Mouse (Mus musculus) lung, postnatal 36 days (tissue): Measurements from ENCODE around the gene Dab1.

Source experiments
- DNase-seq: peaks from one replicate; pipeline ENCODE4 v3.0.0; 2022; ENCODE audit warnings: mixed read lengths

Dab1 gene

GRCm38 (mm10) chr4:104782346-104782745 lies 1163.2 kb downstream of the Dab1 start:
- no peak for DNase-seq

DNA sequence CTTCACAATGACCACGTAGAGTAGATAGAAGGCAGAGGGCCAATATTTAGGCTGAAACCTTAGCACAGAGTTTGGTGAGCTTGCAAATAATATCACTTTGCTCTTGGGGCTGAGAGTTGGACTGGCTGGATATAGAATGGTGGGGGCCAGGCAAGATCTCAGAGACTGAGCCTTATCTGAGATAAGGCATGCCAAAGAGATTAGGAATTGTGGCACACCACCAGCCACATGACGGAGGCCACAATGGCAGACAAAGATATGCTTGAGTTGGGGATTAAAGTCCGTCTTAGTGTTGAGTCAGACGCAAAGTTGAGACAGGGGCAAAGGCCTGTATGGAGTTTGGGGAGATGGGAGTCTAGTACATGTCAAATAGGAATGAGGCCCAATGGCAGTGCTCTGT lies 1173.0 kb downstream of the Dab1 start:
- no peak for DNase-seq
